Mouse (Mus musculus): Measurements from ENCODE around the gene Gm17019.
"Not testable (repeated sequence)": the region's sequence is repeated elsewhere in the genome, so short reads cannot be mapped to it uniquely, and the experiment has no call there.

GRCm38 (mm10) chr5:14997556-14997955 is 35.2 kb downstream of the Gm17019 start:
- not testable (repeated sequence) for TF ChIP-seq EP300 (IDR thresholded peaks at IDR 0.05; ENCODE audit: insufficient read depth, low read depth, low read length); POLR2A (IDR thresholded peaks at IDR 0.05; ENCODE audit: insufficient read depth, low read length); CTCF (IDR thresholded peaks at IDR 0.05; ENCODE audit: low read depth, low read length)
